Mouse (Mus musculus) brain, adult 2 months (tissue): ENCODE measurements around the gene Epha3.
A peak's percentile ranks its signal among the peaks of the same experiment; 100 is the strongest.

Experiments
- DNase-seq: peaks from one replicate; pipeline ENCODE4 v3.0.0; 2011; ENCODE audit warnings: low read depth, low spot score

Gene Epha3

DNA sequence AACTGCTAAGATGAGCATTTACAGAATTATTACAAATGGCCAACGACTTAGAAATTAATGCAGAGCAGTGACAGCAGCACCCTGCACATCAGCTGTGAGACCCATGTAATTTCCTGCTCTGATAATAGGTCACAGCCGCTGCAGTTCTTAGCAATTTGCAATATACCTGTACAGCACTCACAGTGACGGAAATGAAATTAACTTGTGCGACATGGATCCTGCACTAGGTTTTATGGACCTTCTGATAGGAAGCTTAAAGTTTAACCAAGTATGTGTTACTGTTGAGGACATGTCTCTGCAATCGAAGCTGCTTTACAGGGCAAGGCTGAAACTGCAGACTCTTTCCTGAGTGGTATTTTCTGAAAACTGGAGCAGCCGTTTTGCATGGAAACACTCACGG lies 80.4 kb downstream of the Epha3 start:
- DNase-seq, result no peak

DNA sequence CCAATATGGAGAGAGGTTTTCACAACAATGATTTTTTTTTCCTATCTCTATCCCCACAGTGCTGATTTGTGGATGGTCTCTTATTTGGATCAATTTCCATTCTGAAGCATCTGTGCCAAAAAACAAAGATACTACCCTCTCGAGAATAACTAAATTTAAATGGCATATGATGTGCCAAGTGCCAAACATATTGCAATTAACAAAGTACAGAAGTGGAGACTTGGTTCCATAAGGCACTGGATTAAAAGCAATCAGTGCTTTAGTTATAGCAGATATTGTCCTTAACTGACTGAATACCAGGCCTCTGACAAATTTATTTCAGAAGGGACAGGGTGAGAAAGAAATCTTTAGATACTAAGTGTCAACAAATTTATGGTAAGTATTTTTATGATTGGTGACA lies 81.9 kb downstream of the Epha3 start:
- no peak for DNase-seq

DNA sequence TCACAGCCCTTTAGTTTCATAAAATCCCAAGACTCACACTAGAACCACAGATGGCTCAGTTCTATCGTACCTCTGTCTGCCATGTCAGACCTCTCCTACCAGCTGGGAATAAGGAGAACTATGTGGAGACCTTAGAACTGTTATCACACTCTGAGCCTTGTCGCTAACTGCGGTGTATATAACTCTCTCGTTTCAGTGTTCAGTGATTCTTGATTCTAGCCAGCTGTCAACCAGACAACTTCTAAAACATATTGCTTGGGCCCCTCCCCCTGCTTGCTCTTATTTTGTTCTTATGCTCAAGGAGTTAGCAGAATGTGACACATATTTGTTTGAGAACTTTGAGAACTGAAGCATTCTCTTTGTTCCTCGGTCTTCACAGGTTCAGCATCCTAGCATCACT lies 83.8 kb downstream of the Epha3 start:
- no peak for DNase-seq

DNA sequence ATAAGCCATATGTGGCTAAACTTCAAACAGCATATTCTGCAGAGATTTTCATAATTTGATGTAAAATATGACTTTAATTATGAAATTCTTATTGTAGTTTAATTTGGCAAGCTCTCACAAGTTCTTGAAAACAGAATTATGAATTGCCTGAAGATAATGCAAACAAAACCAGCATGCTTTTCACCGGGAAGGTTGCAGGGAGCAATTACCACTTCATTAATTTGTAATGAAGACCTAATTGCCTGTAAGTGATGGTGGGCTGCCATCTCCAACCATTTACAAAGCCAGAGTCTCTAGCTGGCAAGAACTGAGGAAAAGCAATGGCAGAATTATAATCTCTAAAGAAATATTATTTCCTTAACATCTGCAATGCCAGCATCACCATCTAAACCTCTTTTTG lies 86.2 kb downstream of the Epha3 start:
- DNase-seq, result no peak

DNA sequence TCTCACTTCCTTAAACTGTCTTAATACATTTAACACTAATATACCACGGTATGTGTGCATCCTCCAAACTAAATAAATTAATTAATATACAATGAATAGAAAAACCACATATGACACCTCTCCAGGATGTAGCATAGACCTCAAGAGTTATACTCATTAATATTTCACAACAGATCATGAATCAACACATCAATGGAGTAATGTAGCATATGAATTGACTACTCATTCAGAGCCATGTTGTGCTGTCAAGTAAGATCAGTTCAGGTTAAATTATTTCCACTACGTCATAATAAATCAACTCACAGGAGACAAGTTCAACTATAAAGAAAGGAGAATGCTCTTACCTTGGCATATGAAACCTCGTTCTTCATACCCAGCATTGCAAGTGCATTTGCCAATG lies 91.4 kb downstream of the Epha3 start:
- DNase-seq, result no peak

DNA sequence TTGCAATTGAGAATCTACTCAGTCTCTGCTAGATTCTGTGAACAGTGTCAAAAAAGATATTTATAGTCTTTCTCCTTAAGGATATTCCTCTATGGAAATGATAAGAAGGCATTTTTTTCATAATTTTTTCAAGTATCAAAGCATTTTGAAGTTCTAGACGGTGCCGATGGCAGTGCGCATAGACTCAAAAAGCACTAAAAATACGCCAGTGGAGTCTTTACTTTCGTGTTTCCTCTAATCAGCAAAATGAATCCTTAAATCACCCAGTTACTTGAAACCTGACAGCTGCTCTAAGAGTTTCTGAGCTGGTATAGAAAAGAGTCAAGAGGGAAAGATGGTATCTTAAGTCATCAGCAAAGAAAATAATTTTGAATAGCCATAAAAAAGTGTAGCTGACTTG lies 96.4 kb downstream of the Epha3 start:
- peak; percentile 16 for DNase-seq

DNA sequence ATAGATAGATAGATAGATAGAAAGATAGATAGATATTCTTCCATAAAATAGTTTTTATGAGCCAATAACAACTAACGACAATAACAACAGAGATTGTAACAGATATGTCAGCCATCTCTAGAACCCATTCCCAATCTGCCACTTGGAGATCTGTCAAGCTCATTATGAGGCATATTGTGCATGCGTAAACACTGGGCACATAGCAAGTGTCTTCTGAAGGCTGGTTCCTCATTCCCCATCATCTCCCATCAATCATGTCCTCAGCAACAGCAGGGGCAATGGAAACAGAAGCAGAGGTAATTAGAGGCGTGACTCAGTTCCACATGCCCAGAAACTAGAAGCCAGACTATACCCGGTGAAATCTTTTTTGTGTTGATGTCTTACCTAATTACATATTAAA lies 102.8 kb downstream of the Epha3 start:
- no peak for DNase-seq

DNA sequence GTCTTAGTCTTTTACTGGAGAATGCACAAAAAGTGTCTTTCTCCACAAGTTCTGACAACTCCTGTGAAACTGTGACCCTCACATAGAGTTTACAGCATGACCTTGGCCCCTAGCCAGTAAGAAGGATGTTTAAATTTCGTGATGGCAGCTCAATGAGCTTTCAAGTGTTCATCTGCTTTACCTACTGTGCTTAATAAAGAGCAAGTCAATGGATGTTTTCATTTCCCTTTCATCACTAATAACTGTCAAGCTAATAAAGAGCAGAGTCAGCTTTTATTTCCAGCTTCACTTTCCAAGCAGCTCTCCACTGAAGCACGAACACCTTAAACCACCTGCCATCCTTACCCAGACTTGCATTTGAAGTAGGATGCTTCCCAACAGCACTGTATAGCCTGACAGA lies 103.9 kb downstream of the Epha3 start:
- no peak for DNase-seq

DNA sequence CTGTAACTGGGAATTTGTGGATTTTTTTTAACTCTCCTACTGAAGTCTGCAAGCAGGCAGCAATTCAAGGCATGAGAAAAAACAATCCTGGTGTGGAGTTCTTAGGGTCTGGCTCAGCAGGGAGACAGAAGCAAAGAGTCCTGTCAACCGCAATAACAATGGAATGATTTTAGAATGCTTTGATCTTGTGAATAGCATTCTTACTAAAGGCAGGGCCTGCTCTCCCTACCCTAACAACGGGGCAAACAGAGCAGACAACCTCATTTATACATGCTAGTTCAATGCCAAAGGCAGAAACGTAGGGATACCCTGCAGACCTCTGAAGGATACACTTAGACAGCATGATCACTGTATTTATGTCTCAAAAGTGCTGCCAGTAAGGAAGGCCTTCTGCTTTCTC lies 110.9 kb downstream of the Epha3 start:
- peak; percentile 22 for DNase-seq

DNA sequence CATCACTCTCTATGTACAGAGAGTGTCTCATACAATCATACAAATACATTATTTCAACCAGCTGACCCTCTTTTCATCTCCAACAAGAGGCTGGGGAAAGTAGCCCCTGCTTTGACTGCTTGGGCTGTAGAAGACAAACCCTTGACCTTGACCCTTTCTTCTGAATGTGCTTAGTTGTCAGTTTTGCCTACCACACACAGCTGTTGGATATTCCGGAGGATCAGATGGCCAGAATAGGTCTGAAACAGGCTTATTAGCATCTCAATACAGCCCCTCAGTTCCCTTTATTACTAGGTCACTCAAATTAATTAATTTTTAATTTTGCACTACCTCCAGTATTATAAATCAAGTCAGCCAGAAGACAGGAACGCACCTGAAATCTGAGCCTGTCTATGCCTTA lies 116.2 kb downstream of the Epha3 start:
- DNase-seq, result no peak

DNA sequence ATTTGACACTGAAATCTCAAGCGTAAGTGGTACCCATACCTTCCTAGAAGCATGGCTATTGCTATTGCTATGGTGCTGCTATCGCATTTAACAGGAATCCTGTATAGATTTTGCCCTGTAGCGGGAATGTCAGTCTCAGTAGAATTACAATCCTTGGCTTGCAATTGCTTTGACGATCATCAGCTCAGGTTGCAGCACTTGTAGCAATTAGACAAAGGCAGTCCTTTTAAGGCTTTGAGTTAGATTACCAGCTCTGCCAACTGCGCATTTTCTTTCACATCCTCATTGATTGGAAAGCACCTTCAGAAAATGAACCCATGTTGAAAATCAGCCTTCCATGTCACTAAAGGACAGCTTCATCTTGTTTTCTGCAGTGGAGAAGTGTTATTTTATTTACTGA lies 118.5 kb downstream of the Epha3 start:
- no peak for DNase-seq

DNA sequence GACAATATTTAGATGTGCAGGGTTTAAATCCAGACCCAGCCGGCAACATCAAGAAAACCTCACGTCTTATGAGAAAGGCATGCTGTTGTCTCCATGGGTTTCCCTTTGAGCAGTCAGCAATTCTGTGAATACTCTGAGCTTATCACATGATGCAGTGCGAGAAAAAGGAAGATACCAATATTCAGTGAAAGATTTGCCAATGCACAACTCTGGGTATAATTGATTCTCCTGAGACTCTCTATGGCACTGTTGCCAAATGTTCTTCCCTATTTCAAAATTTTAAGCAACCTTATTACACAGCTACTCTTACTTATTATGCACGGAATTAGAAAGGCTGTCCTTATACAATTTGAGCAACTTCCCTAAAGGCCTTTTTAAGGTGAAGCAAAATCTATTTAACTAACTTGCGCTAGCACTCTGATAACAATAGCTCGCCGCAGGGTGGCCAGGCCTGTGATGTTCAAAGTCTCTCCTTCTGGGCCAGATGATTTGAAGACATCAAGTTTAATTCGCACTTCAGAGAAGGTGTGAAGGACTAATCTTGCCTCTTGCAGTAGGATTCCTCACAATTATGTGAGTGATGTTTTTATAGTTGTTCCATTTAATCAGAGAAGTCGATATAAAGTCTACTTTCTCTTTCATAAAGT lies 120.6 kb downstream of the Epha3 start:
- peak; percentile 23 for DNase-seq

DNA sequence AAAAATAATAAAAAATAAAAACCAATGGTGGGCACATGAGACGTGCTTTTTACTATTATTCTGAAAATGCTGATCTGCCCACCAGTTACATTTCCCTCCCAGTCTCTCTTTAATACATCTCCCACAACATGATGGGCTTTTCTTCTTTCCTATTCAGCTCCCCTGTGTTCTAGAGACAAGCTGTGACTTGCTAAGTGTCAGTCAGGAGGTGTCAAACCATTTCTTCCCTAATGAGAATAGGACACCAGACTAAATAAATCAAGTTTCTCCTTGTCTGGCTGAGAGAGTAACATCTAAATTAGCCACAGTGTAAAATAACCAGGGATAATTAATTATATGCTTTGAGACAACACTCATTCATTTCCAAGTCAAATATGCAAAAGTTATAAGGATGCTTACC lies 144.7 kb downstream of the Epha3 start:
- no peak for DNase-seq

DNA sequence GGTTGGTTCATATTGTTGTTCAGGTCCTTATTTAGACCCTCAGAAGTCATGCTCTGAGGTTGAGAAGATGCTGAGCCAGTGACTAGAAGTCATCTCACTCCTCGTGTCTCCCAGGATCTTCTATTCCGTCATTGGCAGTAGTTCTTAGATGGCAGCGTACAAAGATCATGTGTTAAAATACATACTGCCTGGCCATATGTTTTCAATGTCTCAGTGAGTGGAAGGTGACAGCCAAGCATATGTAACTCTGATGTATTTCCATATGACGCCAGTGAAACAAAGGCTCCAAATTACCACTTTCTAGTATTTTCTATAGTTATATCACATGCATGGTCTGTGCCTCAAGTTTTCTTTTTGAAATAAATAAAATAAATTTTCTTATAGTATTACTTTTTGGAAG lies 146.7 kb downstream of the Epha3 start:
- DNase-seq, result no peak

DNA sequence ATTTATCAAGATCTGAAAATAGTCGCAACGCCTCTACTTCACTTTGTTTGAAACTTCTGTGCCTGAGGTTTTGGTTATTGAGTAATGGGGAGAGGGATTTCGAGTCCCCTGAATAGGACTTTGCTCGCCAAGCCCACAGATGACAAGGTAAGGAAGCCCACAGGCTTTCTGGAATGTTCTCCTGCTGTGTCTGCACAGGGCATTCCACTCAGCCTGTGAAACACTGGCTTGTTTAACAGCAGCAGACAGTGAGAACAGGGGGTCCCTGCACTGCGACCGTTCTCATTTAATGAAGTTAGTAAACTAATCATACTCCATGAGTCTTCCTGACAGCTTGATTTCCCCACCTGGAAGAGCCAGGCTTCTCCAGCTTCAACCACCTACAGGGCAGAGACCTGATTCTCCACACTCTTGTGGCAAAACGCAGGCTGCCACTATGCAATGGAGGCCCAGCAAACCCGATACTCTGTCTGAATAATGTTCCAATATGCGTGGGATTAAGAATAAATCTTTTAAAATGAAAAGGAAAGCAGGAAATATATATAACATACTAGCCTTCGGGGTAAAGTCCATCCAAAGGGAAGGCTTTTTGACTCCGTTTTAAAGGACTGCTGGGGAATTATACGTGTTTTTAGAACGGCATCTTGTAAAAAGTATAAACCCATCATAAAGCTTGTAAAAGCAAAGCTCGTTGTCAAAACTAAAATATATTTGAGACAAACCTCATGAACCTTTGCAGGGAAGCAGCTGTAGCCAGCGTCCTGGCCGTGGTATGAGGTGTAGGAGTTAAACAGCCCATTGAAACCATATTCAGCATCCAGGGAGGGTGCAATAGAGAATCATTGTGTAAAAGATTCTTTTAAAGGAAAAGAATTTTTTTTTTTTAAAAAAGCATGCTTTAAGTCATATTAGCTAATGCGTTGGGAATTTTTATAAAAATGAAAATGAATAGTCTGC lies 156.8 kb downstream of the Epha3 start:
- no peak for DNase-seq

DNA sequence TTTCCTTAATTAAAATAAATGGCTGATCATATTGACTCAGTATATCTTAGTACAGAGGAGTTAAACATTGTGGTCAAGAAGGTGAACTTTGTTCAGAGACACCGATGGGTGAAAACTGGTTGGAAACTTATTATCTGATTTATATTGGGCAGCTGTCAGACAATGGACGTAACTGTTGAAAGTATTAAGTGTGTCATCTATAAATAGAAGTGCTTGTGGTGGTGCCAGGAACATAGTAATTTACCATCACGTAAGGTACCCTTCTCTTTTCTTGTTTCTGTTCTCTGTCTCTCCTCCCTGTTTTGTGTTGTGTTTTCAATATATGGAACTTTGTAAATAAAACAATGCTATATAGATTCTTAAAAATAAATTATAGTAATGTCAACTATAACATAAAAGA lies 174.6 kb downstream of the Epha3 start:
- no peak for DNase-seq

DNA sequence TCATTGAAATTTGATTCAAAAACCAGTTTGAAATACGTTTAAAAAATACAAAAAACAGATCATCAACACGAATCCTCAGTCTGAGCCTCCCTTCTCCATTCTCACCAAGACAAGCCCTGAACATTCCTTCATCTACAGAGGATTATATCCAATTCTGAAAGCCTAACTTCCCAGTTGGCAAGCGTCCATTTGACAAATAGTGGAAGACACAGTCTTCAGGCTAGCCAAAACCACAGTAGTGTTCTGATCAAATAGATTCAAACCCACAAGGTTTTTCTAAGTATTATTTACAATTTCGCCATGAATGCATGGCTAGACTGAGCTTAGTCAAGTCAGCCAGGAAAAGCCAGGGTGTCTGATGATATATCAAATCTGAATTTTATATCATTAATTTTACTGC lies 179.8 kb downstream of the Epha3 start:
- peak; percentile 23 for DNase-seq

DNA sequence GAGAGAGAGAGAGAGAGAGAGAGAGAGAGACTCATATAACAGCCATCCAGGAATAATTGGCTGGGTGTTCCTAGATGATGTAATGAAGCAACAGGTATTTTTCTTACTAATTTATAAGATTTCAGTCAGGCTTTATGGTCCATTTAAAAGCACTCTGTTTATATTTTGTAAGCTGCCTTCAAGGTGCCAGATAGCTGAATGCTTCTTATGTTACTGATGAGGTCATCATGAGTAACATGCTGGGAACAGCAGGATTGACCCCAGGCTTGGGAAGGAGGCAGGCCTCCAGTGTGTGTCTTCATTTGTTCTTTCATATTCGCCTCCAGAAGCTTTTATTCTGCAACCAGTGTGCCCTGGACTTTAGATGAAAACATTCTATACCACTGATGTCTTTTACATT lies 189.5 kb downstream of the Epha3 start:
- peak; percentile 45 for DNase-seq

DNA sequence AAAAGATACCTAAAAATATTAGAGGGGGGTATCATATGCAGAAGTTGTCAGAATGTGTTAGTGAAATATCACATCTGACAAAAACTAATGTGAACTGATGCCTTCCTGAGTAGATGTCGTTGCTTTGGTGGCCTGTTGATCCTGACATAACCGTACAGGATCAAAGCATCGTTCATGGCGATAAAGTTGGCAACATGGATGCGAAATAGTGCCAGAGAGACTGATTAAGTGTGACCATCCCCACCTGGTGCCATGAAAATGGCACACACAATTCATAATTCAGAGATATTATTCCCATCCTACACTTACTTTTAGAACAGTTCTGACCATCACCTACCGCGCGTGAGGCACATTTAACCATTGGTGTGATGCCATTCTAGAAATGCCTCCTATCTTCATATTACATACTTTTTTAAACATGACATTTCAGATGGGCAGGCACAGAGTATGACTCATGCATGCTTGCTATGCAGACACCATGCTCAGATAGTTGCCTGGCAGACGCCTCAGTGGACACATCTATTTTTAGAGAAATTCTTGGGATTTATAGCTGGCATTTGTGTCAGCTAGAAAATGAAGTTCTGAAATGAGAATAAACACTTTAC lies 190.6 kb downstream of the Epha3 start:
- DNase-seq, result peak; percentile 73

DNA sequence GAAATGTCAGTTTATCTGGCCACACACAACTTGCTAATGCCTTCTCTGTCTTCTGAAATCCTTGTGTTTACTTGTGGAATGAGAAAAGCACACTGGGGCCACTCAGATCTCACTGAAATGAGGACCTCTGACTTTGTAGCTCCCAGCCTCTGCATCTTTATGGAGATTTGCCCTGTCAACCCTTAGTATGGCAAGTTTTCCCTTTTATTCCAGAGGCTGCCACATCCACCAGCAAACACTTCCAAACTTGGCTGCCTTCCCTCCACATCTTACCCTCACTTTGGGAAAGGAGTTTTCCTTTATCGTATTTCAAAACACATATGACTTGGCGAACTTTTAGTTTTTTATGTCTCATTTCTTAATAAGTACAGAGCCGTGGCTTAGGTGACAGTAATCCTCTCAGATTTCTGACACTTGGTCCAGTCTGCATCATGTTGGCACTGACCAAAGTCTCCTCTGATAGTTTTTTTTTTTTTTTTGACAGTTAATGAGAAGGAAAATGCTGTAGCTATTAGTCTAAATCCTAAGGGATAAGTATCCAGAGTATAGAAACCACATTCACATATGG lies 198.0 kb downstream of the Epha3 start:
- no peak for DNase-seq

DNA sequence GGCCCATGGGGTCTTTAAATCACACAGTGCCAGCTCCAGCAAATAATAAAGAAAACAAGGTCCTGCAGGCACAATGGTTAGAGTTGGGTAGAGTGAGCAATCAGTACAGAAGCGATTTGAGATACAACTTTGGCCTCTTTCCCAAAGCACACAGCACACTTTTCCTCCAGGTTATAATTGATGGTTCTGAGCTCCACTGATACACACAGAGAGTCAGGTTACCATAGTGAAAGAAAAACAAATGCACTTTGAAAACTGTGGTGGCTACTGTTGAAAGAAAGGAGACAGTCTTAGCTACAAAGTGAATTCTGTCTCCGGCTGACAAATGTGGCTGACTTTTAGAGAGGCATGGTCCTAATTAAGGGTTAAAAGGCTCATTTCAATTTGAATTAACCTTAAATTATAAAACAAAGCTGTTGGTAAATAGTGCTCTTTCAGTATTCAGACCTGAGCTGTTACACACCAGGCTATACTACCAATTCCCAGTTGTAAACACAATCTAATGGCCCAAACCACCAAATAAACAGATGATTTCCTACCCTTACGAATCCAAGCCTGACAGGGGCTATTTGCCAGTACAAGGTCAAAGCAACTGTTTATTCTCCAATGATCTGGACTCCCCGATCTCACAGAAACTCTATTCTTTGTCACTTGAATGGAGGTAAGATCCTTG lies 205.5 kb downstream of the Epha3 start:
- DNase-seq, result peak; percentile 12

DNA sequence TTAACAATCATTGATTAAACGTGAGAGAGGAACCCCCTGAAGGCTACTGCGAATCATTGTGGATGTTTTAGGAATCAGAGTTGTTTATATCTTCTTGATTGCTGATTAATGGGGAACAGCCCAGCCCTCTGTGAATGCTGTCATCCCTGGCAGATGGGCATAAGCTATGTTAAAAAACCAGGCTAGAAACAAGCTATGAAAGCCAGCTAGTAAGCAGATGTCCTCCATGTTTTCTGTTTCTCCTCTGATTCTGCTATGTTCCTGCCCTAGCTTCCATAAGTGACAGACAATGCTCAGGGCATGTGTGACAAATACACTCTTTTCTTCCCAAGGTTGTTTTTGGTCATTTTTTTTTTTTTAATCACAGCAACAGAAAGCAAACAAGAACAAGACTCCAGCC lies 206.2 kb downstream of the Epha3 start:
- peak; percentile 71 for DNase-seq
